Mouse (Mus musculus): Measurements from ENCODE around the gene C2cd4a. TPM values are rescaled to one million over a fixed set of nuclear protein-coding genes. Genes with fewer than 3 reads are reported as not detected.

C2cd4a gene
- polyA plus RNA-seq, 1 experiment from 2014 or later, result 0.15 TPM

DNA sequence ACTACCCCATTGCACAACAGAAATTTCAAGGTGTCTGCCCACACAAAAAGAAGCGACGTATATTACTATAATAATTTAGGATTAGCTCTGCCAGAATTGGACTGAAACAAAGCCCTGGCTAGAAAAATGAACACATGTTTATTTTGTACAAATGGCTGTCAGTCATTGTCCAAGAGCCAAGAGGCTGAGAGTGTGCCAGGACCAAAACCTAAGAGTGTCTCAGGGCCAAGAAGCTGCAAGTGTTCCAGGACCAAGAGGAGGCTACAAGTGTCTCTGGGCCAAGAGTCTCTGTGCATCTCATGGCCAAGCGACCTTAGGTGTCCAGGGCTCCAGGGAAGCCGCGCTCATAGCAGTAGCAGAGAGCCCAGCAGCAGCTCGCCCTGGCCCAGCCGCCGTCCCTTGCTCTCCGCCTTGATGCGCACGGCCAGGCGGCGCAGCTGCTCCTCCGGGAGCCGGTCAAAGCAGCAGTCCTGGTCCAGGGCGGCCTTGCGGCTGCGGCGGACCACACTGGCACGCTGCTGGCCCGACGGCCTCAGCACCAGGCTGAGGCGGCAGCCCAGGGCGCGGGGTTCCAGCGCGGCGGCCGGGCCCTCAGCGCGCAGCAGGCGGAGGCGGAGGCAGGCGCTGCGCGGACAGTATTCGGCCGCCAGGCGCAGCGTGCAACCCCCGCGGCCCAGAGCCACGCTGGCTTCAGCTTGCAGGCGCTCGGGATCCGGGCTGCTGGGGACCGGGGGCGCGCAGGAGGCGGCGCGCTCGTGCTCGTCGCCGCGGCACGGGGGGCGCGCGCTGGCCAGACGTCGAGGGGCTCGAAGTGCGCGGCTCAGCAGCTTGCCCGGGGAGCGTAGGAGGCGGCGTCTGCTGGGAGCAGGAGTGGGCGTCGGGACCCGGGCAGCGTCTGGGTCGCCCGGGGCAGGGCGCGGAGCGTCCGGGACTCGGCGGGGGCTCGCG lies 1.4 kb downstream of the C2cd4a start:
- Histone ChIP-seq H3K9ac (replicated peaks) (peak overlapping the region; percentile 64), H3K36me3 (no peaks in the 10 kb centered on the region), H3K9me3 (no peaks in the 10 kb centered on the region), H3K4me1 (replicated peaks) (peaks cover 20% of the 10 kb centered on the region), H3K4me3 (replicated peaks) (peak overlapping the region; percentile 54), H3K27ac (no peak overlapping the region), H3K4me2 (replicated peaks) (peak overlapping the region; percentile 70), H3K27me3 (peaks cover 51% of the 10 kb centered on the region)
- ATAC-seq, result peak; percentile 87
- WGBS, result 3% methylated on average over 75 of the region's 84 CpGs

DNA sequence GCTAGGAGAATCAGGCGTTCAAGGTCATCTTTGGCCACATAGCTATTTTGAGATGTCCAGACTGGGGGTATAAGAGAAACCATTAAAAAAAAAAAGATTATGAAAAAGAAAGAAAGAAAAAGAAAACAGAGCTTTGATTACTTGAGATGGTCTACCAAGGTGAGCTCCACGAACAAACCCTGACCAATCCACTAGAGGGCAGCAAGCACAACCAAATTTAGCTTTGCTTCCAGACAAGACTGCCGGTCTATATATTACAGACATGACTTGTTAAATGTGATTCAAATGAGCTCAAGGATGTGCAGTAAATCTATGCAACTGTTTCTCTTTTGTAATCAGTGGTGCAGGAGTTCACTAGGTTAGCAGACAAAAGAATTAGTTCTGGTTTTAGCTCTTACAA lies 3.9 kb downstream of the C2cd4a start:
- ATAC-seq, result no peak
- Histone ChIP-seq H3K27me3 (peaks cover 46% of the 10 kb centered on the region), H3K4me2 (replicated peaks) (no peak overlapping the region), H3K4me1 (replicated peaks) (peaks cover 20% of the 10 kb centered on the region), H3K27ac (no peak overlapping the region), H3K9me3 (no peaks in the 10 kb centered on the region), H3K4me3 (replicated peaks) (no peak overlapping the region), H3K36me3 (no peaks in the 10 kb centered on the region), H3K9ac (replicated peaks) (no peak overlapping the region)
- 9% methylated on average over 3 of the region's 3 CpGs for WGBS

DNA sequence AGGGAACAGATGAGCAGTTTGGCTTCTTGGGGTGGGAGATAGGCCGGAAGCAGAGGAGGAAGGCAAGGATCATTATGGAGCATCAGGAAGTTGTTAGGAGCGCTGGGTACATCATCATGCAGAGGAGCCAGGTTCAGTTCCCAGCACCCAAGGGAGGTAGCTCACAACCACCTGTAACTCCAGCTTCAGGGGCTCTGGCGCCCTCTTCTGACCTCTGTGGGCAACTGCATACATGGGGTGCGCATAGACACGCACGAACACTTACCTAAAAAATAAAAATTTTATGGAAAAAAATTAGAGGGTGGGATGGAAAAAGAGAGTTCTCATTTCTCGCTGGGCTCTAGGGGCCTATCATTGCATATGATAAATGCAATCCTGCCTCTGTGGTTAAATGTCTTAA lies 6.6 kb downstream of the C2cd4a start:
- Histone ChIP-seq H3K36me3 (no peaks in the 10 kb centered on the region), H3K9me3 (no peaks in the 10 kb centered on the region), H3K27me3 (peaks cover 20% of the 10 kb centered on the region), H3K4me3 (replicated peaks) (no peak overlapping the region), H3K9ac (replicated peaks) (no peak overlapping the region), H3K27ac (no peak overlapping the region), H3K4me2 (replicated peaks) (no peak overlapping the region), H3K4me1 (replicated peaks) (peaks cover 3% of the 10 kb centered on the region; the same call in 1 of the 2 replicates)
- 80% methylated on average over 7 of the region's 7 CpGs for WGBS
- ATAC-seq, result no peak

DNA sequence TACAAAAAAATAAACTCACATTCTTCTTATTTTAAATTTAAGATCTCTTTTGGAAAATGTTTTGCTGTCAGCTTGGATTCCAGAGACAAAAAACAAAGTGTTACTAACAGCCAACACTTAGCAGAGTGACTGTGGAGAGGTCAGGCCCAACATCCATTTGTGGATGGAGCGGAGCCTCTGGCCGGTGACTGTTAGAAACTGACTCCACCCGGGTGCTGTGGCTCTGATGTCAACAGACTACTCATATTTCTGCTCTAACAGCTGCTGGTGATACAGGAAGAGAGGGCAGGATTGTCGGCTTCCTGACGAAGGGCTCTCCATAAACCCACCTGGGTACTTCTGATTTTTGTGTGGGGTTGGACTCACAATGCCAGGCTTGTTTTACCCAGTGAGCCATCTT lies 9.0 kb downstream of the C2cd4a start:
- Histone ChIP-seq H3K4me1 (replicated peaks) (no peaks in the 10 kb centered on the region), H3K36me3 (no peaks in the 10 kb centered on the region), H3K4me3 (replicated peaks) (no peak overlapping the region), H3K9me3 (no peaks in the 10 kb centered on the region), H3K9ac (replicated peaks) (no peak overlapping the region), H3K4me2 (replicated peaks) (no peak overlapping the region), H3K27me3 (no peaks in the 10 kb centered on the region), H3K27ac (no peak overlapping the region)
- ATAC-seq, result no peak
- WGBS, result 83% methylated on average over 5 of the region's 5 CpGs

DNA sequence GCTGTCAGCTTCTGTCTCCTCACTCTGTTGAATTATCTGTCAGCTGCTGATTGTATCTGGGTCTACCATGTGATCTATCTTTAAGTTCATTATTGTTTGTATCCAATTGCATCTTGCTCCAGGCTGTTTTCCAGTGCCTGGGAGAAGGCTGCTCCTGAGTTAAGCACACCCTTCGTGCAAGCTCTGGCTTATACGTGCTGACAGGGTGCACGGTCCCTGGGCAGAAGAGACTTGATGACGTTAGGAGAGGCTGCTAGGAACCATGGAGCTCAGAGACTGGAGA lies 13.5 kb downstream of the C2cd4a start:
- no peak overlapping the region for H3K27ac ChIP-seq
- H3K36me3 ChIP-seq, result no peaks in the 10 kb centered on the region
- no peak overlapping the region for H3K4me2 ChIP-seq (replicated peaks)
- H3K4me3 ChIP-seq (replicated peaks), result no peak overlapping the region
- H3K9me3 ChIP-seq, result no peaks in the 10 kb centered on the region
- H3K4me1 ChIP-seq (replicated peaks), result 0 out of 2 replicates have a peak, but pooled peaks cover 6% of the 10 kb centered on the region
- no peaks in the 10 kb centered on the region for H3K27me3 ChIP-seq
- 87% methylated on average over 4 of the region's 4 CpGs for WGBS
- ATAC-seq, result no peak
- no peak overlapping the region for H3K9ac ChIP-seq (replicated peaks)

DNA sequence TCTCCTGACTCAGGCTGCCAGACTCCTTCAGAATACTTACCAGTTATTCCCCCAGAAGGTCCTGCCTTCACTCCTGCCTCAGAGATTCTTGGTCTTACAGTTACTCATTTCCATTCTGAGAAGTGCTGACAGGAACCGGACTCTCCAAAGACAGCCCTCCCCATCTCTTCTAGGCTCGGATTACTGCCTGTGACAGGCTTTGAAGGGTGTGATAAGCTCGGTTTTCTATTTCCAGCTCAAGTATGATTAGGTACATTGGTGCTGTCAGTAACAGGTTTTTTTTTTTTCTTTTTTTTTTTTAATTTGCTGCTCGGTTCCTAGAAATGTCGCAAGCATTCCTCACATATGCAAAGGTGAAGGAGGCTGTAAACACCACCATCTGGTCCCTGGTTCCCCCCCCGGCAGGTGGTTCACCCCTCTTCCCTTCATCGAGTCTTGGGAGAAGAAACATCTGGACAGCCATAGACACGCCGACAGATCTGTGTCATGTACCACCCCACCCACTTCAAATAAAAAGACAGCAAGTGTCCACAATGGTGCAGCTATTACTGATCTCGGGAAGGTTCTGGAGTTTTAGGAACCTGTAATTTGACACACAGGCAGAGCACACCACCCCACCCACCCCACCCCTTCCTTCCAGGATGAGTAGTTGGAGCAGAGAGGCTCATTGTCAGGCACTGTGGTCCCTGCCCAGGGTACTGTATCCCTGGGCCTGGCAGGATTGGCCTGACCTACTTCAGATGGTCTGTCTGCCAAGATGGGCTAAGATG lies 14.0 kb downstream of the C2cd4a start:
- no peak for ATAC-seq
- WGBS, result 75% methylated on average over 10 of the region's 10 CpGs
- 0 out of 2 replicates have a peak, but pooled peaks cover 7% of the 10 kb centered on the region for H3K4me1 ChIP-seq (replicated peaks)
- no peak overlapping the region for H3K4me2 ChIP-seq (replicated peaks)
- H3K9me3 ChIP-seq, result no peaks in the 10 kb centered on the region
- no peak overlapping the region for H3K4me3 ChIP-seq (replicated peaks)
- no peaks in the 10 kb centered on the region for H3K36me3 ChIP-seq
- H3K27me3 ChIP-seq, result no peaks in the 10 kb centered on the region
- no peak overlapping the region for H3K9ac ChIP-seq (replicated peaks)
- H3K27ac ChIP-seq, result no peak overlapping the region

DNA sequence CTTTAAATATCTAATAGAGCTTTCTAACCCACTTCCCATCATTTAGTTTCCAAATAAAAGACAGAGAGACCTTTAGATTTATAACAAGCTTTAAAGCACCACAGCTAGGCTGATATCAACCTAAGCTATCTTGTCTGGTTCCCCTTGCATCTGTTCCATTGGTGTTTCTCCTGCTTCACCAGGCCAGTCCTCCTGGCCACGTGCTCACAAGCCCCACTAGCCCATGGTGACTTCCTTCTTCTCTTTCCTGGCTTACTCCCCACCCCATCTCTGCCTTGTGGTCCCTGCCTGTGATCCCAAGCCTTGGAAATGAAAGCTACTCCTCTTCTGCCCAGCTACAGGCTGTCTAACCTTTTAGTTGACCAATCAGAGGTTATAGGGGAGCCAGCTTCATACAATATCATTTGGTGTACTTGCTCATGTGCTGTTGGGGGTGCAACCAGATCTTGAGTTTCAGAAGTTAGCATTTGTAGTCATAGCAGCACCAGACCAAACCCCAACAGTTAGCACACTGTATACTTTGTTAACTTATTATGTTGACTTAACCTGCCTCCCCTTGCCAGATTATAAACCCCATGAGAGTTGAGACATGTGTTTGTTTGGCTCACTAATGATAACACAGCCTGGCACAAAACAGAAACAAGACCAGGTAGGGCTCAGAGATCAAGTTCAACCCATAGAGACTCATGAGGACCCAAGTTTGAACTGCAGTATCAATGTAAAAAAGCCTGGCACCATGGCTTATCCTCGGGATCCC lies 15.8 kb downstream of the C2cd4a start:
- Histone ChIP-seq H3K9ac (replicated peaks) (no peak overlapping the region), H3K36me3 (no peaks in the 10 kb centered on the region), H3K27ac (no peak overlapping the region), H3K4me3 (replicated peaks) (no peak overlapping the region), H3K4me2 (replicated peaks) (no peak overlapping the region), H3K4me1 (replicated peaks) (0 out of 2 replicates have a peak, but pooled peaks cover 7% of the 10 kb centered on the region), H3K27me3 (no peaks in the 10 kb centered on the region), H3K9me3 (no peaks in the 10 kb centered on the region)
- no peak for ATAC-seq
- 68% methylated on average over 2 of the region's 2 CpGs for WGBS

DNA sequence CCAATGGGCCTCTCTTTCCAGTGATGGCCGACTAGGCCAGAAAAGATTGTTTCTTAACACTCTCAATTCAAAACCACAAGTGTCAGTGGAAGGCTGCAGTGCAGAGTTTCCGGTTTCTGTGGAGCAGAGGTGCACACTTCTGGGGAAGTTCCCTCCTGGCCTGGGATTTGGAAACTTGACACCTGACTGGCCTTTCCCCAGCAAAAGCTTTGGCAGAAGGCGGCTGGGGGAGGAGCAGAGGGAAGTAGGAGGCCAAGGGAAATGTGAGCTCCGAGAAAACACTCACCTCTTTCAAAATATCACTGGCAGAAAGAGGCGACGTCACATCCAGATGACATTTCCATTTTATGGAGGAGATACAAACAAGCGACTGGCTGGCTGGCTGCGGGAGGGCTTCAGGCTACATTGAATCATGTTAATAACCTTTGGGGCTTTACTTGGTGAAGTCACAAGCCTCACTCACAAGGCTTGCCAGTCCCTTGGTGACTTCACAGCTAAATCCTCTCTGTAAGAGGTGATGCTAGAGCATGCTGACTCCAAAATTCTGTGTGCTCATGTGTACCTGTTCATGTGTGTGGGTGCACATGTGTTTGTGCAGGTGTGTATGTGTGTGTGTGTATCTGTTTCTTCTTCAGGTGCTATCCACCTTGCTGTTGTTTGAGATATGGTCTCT lies 18.3 kb downstream of the C2cd4a start:
- ATAC-seq, result no peak
- no peak overlapping the region for H3K4me3 ChIP-seq (replicated peaks)

DNA sequence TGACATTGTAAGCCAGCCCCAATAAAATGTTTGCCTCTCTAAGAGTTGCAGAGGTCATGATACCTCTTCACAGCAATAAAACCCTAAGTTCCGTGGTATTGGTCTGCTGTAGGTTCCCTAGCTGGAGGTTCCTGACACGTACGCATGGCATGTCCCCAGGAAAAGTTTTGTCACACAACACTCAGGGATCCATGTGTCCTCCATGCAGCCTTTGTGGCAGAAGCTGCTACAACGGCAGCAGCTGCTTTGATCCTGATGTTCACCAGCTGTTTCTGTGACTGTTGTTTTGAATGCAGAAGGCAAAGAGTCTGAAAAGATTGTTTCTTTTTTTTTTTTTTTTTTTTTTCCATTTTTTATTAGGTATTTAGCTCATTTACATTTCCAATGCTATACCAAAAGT lies 19.0 kb downstream of the C2cd4a start:
- no peak for ATAC-seq
- H3K9ac ChIP-seq (replicated peaks), result no peak overlapping the region

More for the DNA sequence above, 18.3 kb downstream of the C2cd4a start:
- H3K9ac ChIP-seq (replicated peaks), result no peak overlapping the region
- H3K27me3 ChIP-seq, result no peaks in the 10 kb centered on the region
- WGBS, result 15% methylated on average over 8 of the region's 8 CpGs
- H3K4me1 ChIP-seq (replicated peaks), result peaks cover 13% of the 10 kb centered on the region; the same call in 1 of the 2 replicates
- H3K36me3 ChIP-seq, result no peaks in the 10 kb centered on the region
- no peak overlapping the region for H3K27ac ChIP-seq
- no peaks in the 10 kb centered on the region for H3K9me3 ChIP-seq
- H3K4me2 ChIP-seq (replicated peaks), result no peak overlapping the region

DNA sequence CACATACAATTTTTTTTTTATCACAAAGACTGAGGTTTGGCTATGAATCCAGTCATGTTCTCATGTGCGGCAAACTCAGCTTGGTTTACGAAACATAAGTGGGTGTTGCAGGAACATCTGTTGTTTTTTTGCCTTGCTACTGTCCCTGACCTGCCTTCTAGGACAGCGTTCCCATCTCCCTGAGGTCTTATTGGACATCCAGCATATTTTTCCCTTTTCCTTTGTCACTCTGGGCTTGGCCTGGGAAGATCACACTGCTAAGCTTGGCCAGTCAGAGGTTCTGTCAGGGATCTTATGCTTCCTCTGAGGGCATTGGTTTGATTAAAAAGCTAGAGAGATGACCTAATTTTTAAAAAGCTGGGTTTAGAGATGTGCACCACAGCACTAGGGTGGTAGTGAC lies 21.0 kb downstream of the C2cd4a start:
- Histone ChIP-seq H3K27me3 (no peaks in the 10 kb centered on the region), H3K9ac (replicated peaks) (no peak overlapping the region), H3K36me3 (no peaks in the 10 kb centered on the region), H3K27ac (no peak overlapping the region), H3K4me2 (replicated peaks) (no peak overlapping the region), H3K9me3 (no peaks in the 10 kb centered on the region), H3K4me1 (replicated peaks) (peaks cover 13% of the 10 kb centered on the region; the same call in 1 of the 2 replicates), H3K4me3 (replicated peaks) (no peak overlapping the region)
- 86% methylated on average over 3 of the region's 3 CpGs for WGBS
- ATAC-seq, result no peak

More for the DNA sequence above, 19.0 kb downstream of the C2cd4a start:
- Histone ChIP-seq H3K36me3 (no peaks in the 10 kb centered on the region), H3K4me1 (replicated peaks) (peaks cover 13% of the 10 kb centered on the region; the same call in 1 of the 2 replicates), H3K4me3 (replicated peaks) (no peak overlapping the region), H3K4me2 (replicated peaks) (no peak overlapping the region), H3K27me3 (no peaks in the 10 kb centered on the region), H3K9me3 (no peaks in the 10 kb centered on the region), H3K27ac (no peak overlapping the region)
- WGBS, result 72% methylated on average over 4 of the region's 4 CpGs

DNA sequence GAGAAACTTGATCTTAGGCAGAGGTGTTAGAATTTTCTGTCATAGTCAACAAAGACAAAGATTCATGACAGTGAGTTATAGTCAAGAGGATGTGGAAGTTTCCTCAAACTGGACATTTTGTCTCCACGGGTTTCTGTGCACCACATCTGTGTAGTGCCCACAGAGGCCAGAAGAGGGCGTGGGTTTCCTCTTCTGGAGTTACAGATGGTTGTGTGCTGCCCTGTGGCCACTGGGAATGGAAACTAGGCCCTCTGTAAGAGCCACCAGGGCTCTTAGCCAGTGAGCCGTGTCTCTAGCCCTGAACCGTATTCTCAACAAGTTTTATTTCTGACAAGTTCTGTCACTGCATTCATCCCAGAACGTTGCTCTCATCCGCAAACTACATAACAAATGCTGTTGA lies 21.6 kb downstream of the C2cd4a start:
- H3K4me1 ChIP-seq (replicated peaks), result peaks cover 13% of the 10 kb centered on the region; the same call in 1 of the 2 replicates
- H3K9me3 ChIP-seq, result no peaks in the 10 kb centered on the region
- whole genome bisulfite sequencing, result 60% methylated on average over 6 of the region's 6 CpGs
- no peak for ATAC-seq
- H3K27ac ChIP-seq, result no peak overlapping the region
- H3K36me3 ChIP-seq, result no peaks in the 10 kb centered on the region
- H3K4me2 ChIP-seq (replicated peaks), result no peak overlapping the region
- no peak overlapping the region for H3K9ac ChIP-seq (replicated peaks)
- no peak overlapping the region for H3K4me3 ChIP-seq (replicated peaks)
- no peaks in the 10 kb centered on the region for H3K27me3 ChIP-seq
